Mouse (Mus musculus) lung, postnatal 0 days (tissue): ENCODE measurements around the gene Bsdc1. TPM values are rescaled to one million over a fixed set of nuclear protein-coding genes. Genes with fewer than 3 reads are reported as not detected.

Experiments used
- ATAC-seq: fragments of 200-750 bp; cut with Nextera tagmentation; 2 replicates; pipeline ENCODE4 v1.8.0; 2017; ENCODE audit warnings: moderate library complexity
- DNase-seq: peaks from one replicate; pipeline ENCODE4 v3.0.0-alpha.2; 2016; ENCODE audit warnings: low spot score
- H3K27ac ChIP-seq: fragments of 300-500 bp; sonication (generic); 2 replicates; pipeline ENCODE4 v1.5.1; 2014; ENCODE audit warnings: antibody characterized with exemption, mild to moderate bottlenecking, low read length, mixed read lengths
- H3K27me3 ChIP-seq: fragments of 300-500 bp; sonication (generic); replicated peaks from 2 replicates; pipeline ENCODE4 v1.6.1; 2014; ENCODE audit warnings: low read length, mixed read lengths; ENCODE audit not compliant: insufficient read depth
- H3K36me3 ChIP-seq: fragments of 300-500 bp; sonication (generic); 2 replicates; pipeline ENCODE4 v1.6.1; 2014; ENCODE audit warnings: low read length, mixed read lengths; ENCODE audit not compliant: insufficient read depth
- H3K4me1 ChIP-seq: fragments of 300-500 bp; sonication (generic); 2 replicates; pipeline ENCODE4 v1.6.1; 2014; ENCODE audit warnings: antibody characterized with exemption, low read depth, low read length, mixed read lengths; ENCODE audit not compliant: insufficient read depth
- H3K4me2 ChIP-seq: fragments of 300-500 bp; sonication (generic); replicated peaks from 2 replicates; pipeline ENCODE4 v1.6.1; 2014; ENCODE audit warnings: low read depth, mild to moderate bottlenecking, low read length, moderate library complexity, mixed read lengths
- H3K4me3 ChIP-seq: fragments of 300-500 bp; sonication (generic); 2 replicates; pipeline ENCODE4 v1.5.1; 2014; ENCODE audit warnings: low read depth, low read length
- H3K9ac ChIP-seq: fragments of 300-500 bp; sonication (generic); replicated peaks from 2 replicates; pipeline ENCODE4 v1.6.1; 2014; ENCODE audit warnings: low read depth, mild to moderate bottlenecking
- H3K9me3 ChIP-seq: fragments of 300-500 bp; sonication (generic); 2 replicates; pipeline ENCODE4 v1.6.1; 2016; ENCODE audit warnings: low read length, mixed read lengths
- CTCF ChIP-seq: IDR thresholded peaks from 2 replicates; pipeline ENCODE4 v1.5.1; 2016; ENCODE audit warnings: antibody characterized with exemption, mild to moderate bottlenecking
- EP300 ChIP-seq: IDR thresholded peaks from 2 replicates; pipeline ENCODE4 v1.6.1; 2016; ENCODE audit warnings: antibody characterized with exemption, mild to moderate bottlenecking, control low read depth
- WGBS: fragments of 180-500 bp; shearing (Covaris S2); extraction: QIAGEN DNeasy Blood & Tissue Kit; methylation state at CpG from one replicate; pipeline ENCODE4 v1.1.7; 2014; 5-methylcytosine and 5-hydroxymethylcytosine counted together
- polyA plus RNA-seq: library from polyadenylated mRNA; unstranded; fragments of >200 nt; fragmentation: Nextera tagmentation; extraction: Ambion mirVana; gene quantifications from 2 replicates; pipeline ENCODE4 v1.2.1, GENCODE M21; 2015

Gene Bsdc1
- polyA plus RNA-seq, 1 experiment from 2014 or later = 29.0 TPM

GRCm38 (mm10) chr4:129447360-129447759 is 14.0 kb upstream of the Bsdc1 start:
- H3K27me3 ChIP-seq = no peaks in the 10 kb centered on the region
- DNase-seq (no peak), ATAC-seq (no peak)
- H3K4me1 ChIP-seq = peaks cover 5% of the 10 kb centered on the region; the same call in 1 of the 2 replicates
- no peak overlapping the region for H3K4me3 ChIP-seq
- no peaks in the 10 kb centered on the region for H3K9me3 ChIP-seq
- WGBS = 64% methylated on average over 8 of the region's 8 CpGs
- TF ChIP-seq CTCF (no peak), EP300 (no peak)
- H3K4me2 ChIP-seq = no peak overlapping the region
- H3K9ac ChIP-seq = no peak overlapping the region
- no peaks in the 10 kb centered on the region for H3K36me3 ChIP-seq
- peak overlapping the region; percentile 64; the same call in 1 of the 2 replicates for H3K27ac ChIP-seq

GRCm38 (mm10) chr4:129447778-129448563 is 13.4 kb upstream of the Bsdc1 start:
- H3K27ac ChIP-seq = peak overlapping the region; percentile 64; the same call in 1 of the 2 replicates
- H3K4me1 ChIP-seq = peaks cover 5% of the 10 kb centered on the region; the same call in 1 of the 2 replicates
- no peaks in the 10 kb centered on the region for H3K27me3 ChIP-seq
- DNase-seq (peak; percentile 52), ATAC-seq (peak; percentile 81)
- no peaks in the 10 kb centered on the region for H3K36me3 ChIP-seq
- WGBS = 60% methylated on average over 11 of the region's 11 CpGs
- no peaks in the 10 kb centered on the region for H3K9me3 ChIP-seq
- TF ChIP-seq CTCF (no peak), EP300 (peak; percentile 28; the same call in 1 of the 2 replicates)
- H3K4me3 ChIP-seq = no peak overlapping the region
- no peak overlapping the region for H3K4me2 ChIP-seq
- no peak overlapping the region for H3K9ac ChIP-seq

GRCm38 (mm10) chr4:129448713-129449112 is 12.7 kb upstream of the Bsdc1 start:
- H3K4me3 ChIP-seq = no peak overlapping the region
- no peak overlapping the region for H3K27ac ChIP-seq
- H3K9me3 ChIP-seq = no peaks in the 10 kb centered on the region
- TF ChIP-seq CTCF = no peak
- no peak; the same call in 1 of the 2 replicates for TF ChIP-seq EP300
- H3K36me3 ChIP-seq = no peaks in the 10 kb centered on the region
- ATAC-seq (no peak), DNase-seq (no peak)
- no peak overlapping the region for H3K4me2 ChIP-seq
- 76% methylated on average over 6 of the region's 6 CpGs for WGBS
- H3K4me1 ChIP-seq = peaks cover 5% of the 10 kb centered on the region; the same call in 1 of the 2 replicates
- H3K9ac ChIP-seq = no peak overlapping the region
- H3K27me3 ChIP-seq = no peaks in the 10 kb centered on the region

- DNase-seq = no peak
- TF ChIP-seq EP300 (no peak), CTCF (peak; percentile 24; the same call in 1 of the 2 replicates)
- H3K27ac ChIP-seq = no peak overlapping the region
- H3K36me3 ChIP-seq = no peaks in the 10 kb centered on the region
- H3K4me3 ChIP-seq = no peak overlapping the region
- no peak overlapping the region for H3K4me2 ChIP-seq
- no peak for ATAC-seq
- 60% methylated on average over 2 of the region's 2 CpGs for WGBS
- no peak overlapping the region for H3K9ac ChIP-seq
- H3K9me3 ChIP-seq = no peaks in the 10 kb centered on the region
- peaks cover 5% of the 10 kb centered on the region; the same call in 1 of the 2 replicates for H3K4me1 ChIP-seq
- no peaks in the 10 kb centered on the region for H3K27me3 ChIP-seq
Observed at GRCm38 (mm10) chr4:129450851-129451250, 10.5 kb upstream of the Bsdc1 start.

- TF ChIP-seq EP300 (no peak), CTCF (0 out of 2 replicates have a peak, but pooled peaks have one; percentile 15)
- DNase-seq (peak; percentile 62), ATAC-seq (peak; percentile 63)
- H3K27me3 ChIP-seq = no peaks in the 10 kb centered on the region
- H3K36me3 ChIP-seq = no peaks in the 10 kb centered on the region
- no peak overlapping the region for H3K4me2 ChIP-seq
- WGBS = 63% methylated on average over 15 of the region's 15 CpGs
- H3K9me3 ChIP-seq = no peaks in the 10 kb centered on the region
- H3K4me3 ChIP-seq = no peak overlapping the region
- H3K4me1 ChIP-seq = peaks cover 5% of the 10 kb centered on the region; the same call in 1 of the 2 replicates
- no peak overlapping the region for H3K27ac ChIP-seq
- H3K9ac ChIP-seq = no peak overlapping the region
Observed at GRCm38 (mm10) chr4:129451471-129452169, 9.8 kb upstream of the Bsdc1 start.

- Histone ChIP-seq H3K36me3 (no peaks in the 10 kb centered on the region), H3K9ac (no peak overlapping the region), H3K4me1 (no peaks in the 10 kb centered on the region), H3K4me3 (no peak overlapping the region), H3K9me3 (no peaks in the 10 kb centered on the region), H3K27me3 (no peaks in the 10 kb centered on the region), H3K4me2 (no peak overlapping the region), H3K27ac (no peak overlapping the region)
- TF ChIP-seq CTCF (peak; percentile 98), EP300 (no peak)
- DNase-seq = peak; percentile 91
- WGBS = 1% methylated on average over 5 of the region's 5 CpGs
- ATAC-seq = peak; percentile 82
Observed at GRCm38 (mm10) chr4:129455265-129455664, 6.1 kb upstream of the Bsdc1 start.
